In the genomic region with DNA sequence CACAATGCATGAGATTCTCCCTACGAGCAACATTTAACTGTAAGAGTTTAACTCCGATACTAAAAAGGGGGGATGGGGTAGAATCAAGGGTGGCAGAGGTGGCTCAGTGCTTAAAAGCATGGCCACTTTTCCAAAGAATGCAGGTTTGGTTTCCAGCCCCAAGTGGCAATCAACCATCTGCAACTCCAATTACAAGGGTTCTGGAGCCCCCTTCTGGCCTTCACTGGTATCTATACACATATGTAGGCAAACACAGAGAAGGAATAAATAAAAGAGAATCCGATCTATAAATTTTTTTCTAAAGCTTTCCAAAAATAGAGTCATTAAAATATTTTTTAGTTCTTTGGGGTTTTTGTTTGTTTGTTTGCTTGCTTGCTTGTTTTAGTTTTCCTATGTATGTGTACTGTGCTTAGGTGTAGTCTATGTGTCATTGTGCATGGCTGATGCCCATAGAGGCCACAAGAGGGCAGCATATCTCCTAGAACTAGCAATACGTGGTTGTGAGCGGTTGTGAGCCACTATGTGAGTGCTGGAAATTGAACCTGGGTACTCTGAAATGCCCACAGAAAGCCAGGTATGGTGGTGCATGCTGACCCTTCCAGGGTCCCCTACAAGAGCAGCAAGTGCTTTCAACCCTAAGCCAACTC, we compare ENCODE assay signal across 16 mouse cellular contexts. TPM values are rescaled to one million over a fixed set of nuclear protein-coding genes. Genes with fewer than 3 reads are reported as not detected.
DNase-seq lines count a peak whose midpoint lies in the region; ATAC-seq and TF ChIP-seq lines count a peak whose summit lies in the region.
"Had no signal": no experiment of that assay in that cellular context is flagged by ENCODE, and none has a peak within 500 bp of the region (broad histone marks: within the 10 kb centered on the region; RNA-seq: fewer than 3 reads in every experiment).

No protein-coding gene starts in this region.

- H3K4me3 ChIP-seq in forebrain, postnatal 0 days (ENCODE audit: low read depth, low read length), result no peak overlapping the region
- H3K4me3 ChIP-seq in forebrain, embryonic 15.5 days, result no peak overlapping the region
- H3K4me3 ChIP-seq in lung, embryonic 14.5 days (ENCODE audit: low read depth, low read length), result no peak overlapping the region
- H3K4me3 ChIP-seq in bone marrow, adult 2 months (replicated peaks; ENCODE audit: control insufficient read depth, low read depth, low read length), result no peak overlapping the region
- H3K4me3 ChIP-seq: liver, embryonic 15.5 days; midbrain, embryonic 12.5 days had no signal

- 77% methylated on average over 5 of the region's 5 CpGs for WGBS in forebrain, postnatal 0 days
- 75% methylated on average over 5 of the region's 5 CpGs for WGBS in forebrain, embryonic 15.5 days
- 76% methylated on average over 5 of the region's 5 CpGs for WGBS in lung, embryonic 14.5 days
- WGBS in bone marrow, adult 2 months, result 76% methylated on average over 5 of the region's 5 CpGs

- TF ChIP-seq POLR2A in bone marrow, adult 2 months (IDR thresholded peaks at IDR 0.05; ENCODE audit: borderline replicate concordance, control insufficient read depth, low read depth, low read length), result no peak

- no peaks in the 10 kb centered on the region for H3K36me3 ChIP-seq in forebrain, postnatal 0 days (ENCODE audit: insufficient read depth)
- H3K36me3 ChIP-seq in forebrain, embryonic 15.5 days, result no peaks in the 10 kb centered on the region
- H3K36me3 ChIP-seq in lung, embryonic 14.5 days (ENCODE audit: insufficient read depth), result no peaks in the 10 kb centered on the region
- no peaks in the 10 kb centered on the region for H3K36me3 ChIP-seq in splenic B cell, adult 2 months (ENCODE audit: control insufficient read depth, insufficient read depth, low read length, poor library complexity, severe bottlenecking)
- H3K36me3 ChIP-seq: liver, embryonic 15.5 days; midbrain, embryonic 12.5 days had no signal

- H3K9ac ChIP-seq in forebrain, postnatal 0 days, result no peak overlapping the region
- no peak overlapping the region for H3K9ac ChIP-seq in forebrain, embryonic 15.5 days (replicated peaks)
- H3K9ac ChIP-seq in lung, embryonic 14.5 days, result no peak overlapping the region
- H3K9ac ChIP-seq: liver, embryonic 15.5 days; midbrain, embryonic 12.5 days had no signal

- H3K27me3 ChIP-seq in forebrain, postnatal 0 days (ENCODE audit: insufficient read depth, low read length), result peaks cover 2% of the 10 kb centered on the region; the same call in 1 of the 2 replicates
- H3K27me3 ChIP-seq in forebrain, embryonic 15.5 days, result no peaks in the 10 kb centered on the region; the same call in 1 of the 2 replicates
- no peaks in the 10 kb centered on the region for H3K27me3 ChIP-seq in lung, embryonic 14.5 days (ENCODE audit: insufficient read depth, low read length)
- H3K27me3 ChIP-seq in splenic B cell, adult 2 months (ENCODE audit: control insufficient read depth, insufficient read depth, low read length, poor library complexity, severe bottlenecking), result no peaks in the 10 kb centered on the region

- no peak overlapping the region for H3K27ac ChIP-seq in forebrain, postnatal 0 days (ENCODE audit: low read depth, low read length)
- H3K27ac ChIP-seq in forebrain, embryonic 15.5 days (replicated peaks), result no peak overlapping the region
- H3K27ac ChIP-seq in lung, embryonic 14.5 days (ENCODE audit: low read depth), result no peak overlapping the region
- no peak overlapping the region for H3K27ac ChIP-seq in bone marrow, adult 2 months (ENCODE audit: control insufficient read depth, insufficient read depth, low read depth, low read length, poor library complexity)
- H3K27ac ChIP-seq: liver, embryonic 15.5 days; midbrain, embryonic 12.5 days had no signal

- ATAC-seq in forebrain, postnatal 0 days, result no peak
- no peak for ATAC-seq in forebrain, embryonic 15.5 days (replicated peaks)
- ATAC-seq in lung, embryonic 14.5 days (ENCODE audit: insufficient read depth), result no peak

- H3K4me1 ChIP-seq in forebrain, postnatal 0 days (ENCODE audit: insufficient read depth), result no peaks in the 10 kb centered on the region
- peaks cover 10% of the 10 kb centered on the region; the same call in 1 of the 2 replicates for H3K4me1 ChIP-seq in forebrain, embryonic 15.5 days
- no peaks in the 10 kb centered on the region for H3K4me1 ChIP-seq in lung, embryonic 14.5 days (ENCODE audit: insufficient read depth)
- no peaks in the 10 kb centered on the region for H3K4me1 ChIP-seq in bone marrow, adult 2 months (ENCODE audit: control insufficient read depth, insufficient read depth, low read length)
- H3K4me1 ChIP-seq: liver, embryonic 15.5 days; midbrain, embryonic 12.5 days had no signal

- no peak overlapping the region for H3K4me2 ChIP-seq in forebrain, postnatal 0 days (ENCODE audit: low read depth)
- no peak overlapping the region for H3K4me2 ChIP-seq in forebrain, embryonic 15.5 days (replicated peaks)
- H3K4me2 ChIP-seq in lung, embryonic 14.5 days, result no peak overlapping the region
- H3K4me2 ChIP-seq: liver, embryonic 15.5 days; midbrain, embryonic 12.5 days had no signal

- DNase-seq in forebrain, postnatal 0 days, result no peak
- DNase-seq in lung, embryonic 14.5 days, result no peak
- DNase-seq in lung, adult 18-20 months, result no peak
- DNase-seq in splenic B cell, adult 2 months (ENCODE audit: low read depth, low spot score), result peak; percentile 34
- no peak for DNase-seq in spleen, postnatal 36 days (ENCODE audit: low spot score in 2 of 2)
- DNase-seq in thymus, adult 18-20 months, result no peak
- DNase-seq: adrenal gland, postnatal 14 days; cerebellum, postnatal 10 days; gastrocnemius, postnatal 25 days; heart, postnatal 10 days; right cerebral cortex, postnatal 4 days; thymus, adult 2 months had no signal

- TF ChIP-seq CTCF in forebrain, postnatal 0 days (IDR thresholded peaks at IDR 0.05; ENCODE audit: low read depth), result peak; percentile 56
- TF ChIP-seq CTCF in lung, embryonic 14.5 days (IDR thresholded peaks at IDR 0.05; ENCODE audit: low read depth), result peak; percentile 38
- peak; percentile 24; the same call in 1 of the 2 replicates for TF ChIP-seq CTCF in bone marrow, adult 2 months (IDR thresholded peaks at IDR 0.05; ENCODE audit: control insufficient read depth, insufficient read depth, low read length)

- no peaks in the 10 kb centered on the region for H3K9me3 ChIP-seq in forebrain, postnatal 0 days (ENCODE audit: low read length)
- H3K9me3 ChIP-seq in forebrain, embryonic 15.5 days, result no peaks in the 10 kb centered on the region
- H3K9me3 ChIP-seq in lung, embryonic 14.5 days (ENCODE audit: low read depth, low read length), result no peaks in the 10 kb centered on the region
- H3K9me3 ChIP-seq: liver, embryonic 15.5 days; midbrain, embryonic 12.5 days had no signal

RNA-seq across cellular contexts. Expression of gene Camta1, which starts 18.5 kb away (rescaled TPM):
- 87.4 and 89.6 TPM in 2 replicates for total RNA-seq in forebrain, postnatal 0 days (2014; rRNA removed)
- polyA plus RNA-seq in forebrain, postnatal 0 days (2015; fragmentation: Nextera tagmentation; extraction: Ambion mirVana), result 109 and 131 TPM in 2 replicates
- 130 and 141 TPM in 2 replicates for polyA plus RNA-seq in forebrain, embryonic 15.5 days (2015; fragmentation: Nextera tagmentation; extraction: Ambion mirVana)
- polyA plus RNA-seq in lung, embryonic 14.5 days (2014; fragmentation: Nextera tagmentation; extraction: Ambion mirVana), result 87.5 and 96.8 TPM in 2 replicates
- polyA plus RNA-seq in bone marrow, adult 2 months (2011; ENCODE audit: insufficient read depth, insufficient read length, low replicate concordance, missing spikeins), result 26.6 and 28.3 TPM in 2 replicates

RNA-seq across cellular contexts. Expression of gene Dnajc11, which starts 53.3 kb away (rescaled TPM):
- 72.2 and 75.2 TPM in 2 replicates for total RNA-seq in forebrain, postnatal 0 days (2014; rRNA removed)
- 62.0 and 72.3 TPM in 2 replicates for polyA plus RNA-seq in forebrain, postnatal 0 days (2015; fragmentation: Nextera tagmentation; extraction: Ambion mirVana)
- polyA plus RNA-seq in forebrain, embryonic 15.5 days (2015; fragmentation: Nextera tagmentation; extraction: Ambion mirVana), result 81.1 and 82.4 TPM in 2 replicates
- polyA plus RNA-seq in lung, embryonic 14.5 days (2014; fragmentation: Nextera tagmentation; extraction: Ambion mirVana), result 65.9 and 66.6 TPM in 2 replicates
- 50.8 and 79.8 TPM in 2 replicates for polyA plus RNA-seq in bone marrow, adult 2 months (2011; ENCODE audit: insufficient read depth, insufficient read length, low replicate concordance, missing spikeins)
